Mouse (Mus musculus): ENCODE results near the gene Ssxb5. TPM values are rescaled to one million over a fixed set of nuclear protein-coding genes. Genes with fewer than 3 reads are reported as not detected.
A peak's percentile ranks its signal among the peaks of the same experiment; 100 is the strongest.
"Not testable (repeated sequence)": the region's sequence is repeated elsewhere in the genome, so short reads cannot be mapped to it uniquely, and the experiment has no call there.

Ssxb5 gene
- polyA plus RNA-seq (2014; fragmentation: Nextera tagmentation; extraction: Ambion mirVana) = not detected in 2 replicates

GRCm38 (mm10) chrX:8803391-8803790, at the start of gene Ssxb5:
Ssxb5 (plus strand) TSS chrX:8803691.
- not testable (repeated sequence) for H3K9ac ChIP-seq (ENCODE audit: low read length)
- WGBS = 79% methylated on average over 4 of the region's 4 CpGs

DNA sequence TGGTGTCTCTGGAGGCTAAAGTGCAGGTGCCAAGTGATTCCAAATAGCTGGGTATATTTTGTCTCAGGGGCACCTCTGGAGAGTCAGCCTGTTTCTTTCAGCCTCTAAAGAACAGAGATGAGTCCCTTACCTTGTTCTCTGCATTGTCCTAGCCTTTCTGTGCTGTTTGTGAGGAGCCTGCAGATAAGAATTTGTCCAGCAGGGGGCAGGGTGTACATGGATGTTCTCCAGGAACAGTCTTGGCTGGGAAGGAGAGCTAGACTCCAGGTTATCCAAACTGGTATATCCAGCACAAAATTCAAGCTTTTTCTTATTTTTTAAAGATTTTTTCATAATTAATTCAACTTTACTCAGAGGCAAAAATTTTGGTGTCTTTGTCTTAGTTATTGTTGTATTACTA, 28.6 kb downstream of the Ssxb5 start:
- Histone ChIP-seq H3K4me3 (ENCODE audit: low read depth, low read length) (no peak overlapping the region), H3K4me2 (ENCODE audit: low read depth) (no peak overlapping the region), H3K36me3 (ENCODE audit: control insufficient read depth, insufficient read depth, low read length) (no peaks in the 10 kb centered on the region), H3K4me1 (ENCODE audit: control insufficient read depth, insufficient read depth, low read length) (no peaks in the 10 kb centered on the region), H3K27me3 (ENCODE audit: control insufficient read depth, insufficient read depth, low read length) (no peaks in the 10 kb centered on the region), H3K9ac (ENCODE audit: low read length) (no peak overlapping the region), H3K27ac (ENCODE audit: low read depth, low read length) (no peak overlapping the region), H3K9me3 (ENCODE audit: control insufficient read depth, low read length) (no peaks in the 10 kb centered on the region)
- DNase-seq (ENCODE audit: low spot score) (peak; percentile 26), ATAC-seq (ENCODE audit: insufficient read depth, low FRiP score, low TSS enrichment) (no peak)

More at GRCm38 (mm10) chrX:8803391-8803790, at the start of gene Ssxb5:
- ATAC-seq (ENCODE audit: insufficient read depth, low FRiP score, low TSS enrichment); H3K27ac ChIP-seq (ENCODE audit: low read depth, low read length); H3K9me3 ChIP-seq (ENCODE audit: control insufficient read depth, low read length); H3K4me3 ChIP-seq (ENCODE audit: low read depth, low read length); DNase-seq (ENCODE audit: low spot score); H3K27me3 ChIP-seq (ENCODE audit: control insufficient read depth, insufficient read depth, low read length); H3K36me3 ChIP-seq (ENCODE audit: control insufficient read depth, insufficient read depth, low read length); H3K4me1 ChIP-seq (ENCODE audit: control insufficient read depth, insufficient read depth, low read length); H3K4me2 ChIP-seq (ENCODE audit: low read depth): not testable (repeated sequence)

GRCm38 (mm10) chrX:8843694-8844093, 40.2 kb downstream of the Ssxb5 start, which contains the start of gene Gm6592:
Gm6592 (plus strand) TSS chrX:8843994.
- no peak within 1 kb of the TSS for H3K4me3 ChIP-seq (ENCODE audit: low read depth, low read length)
- no peaks in the 10 kb centered on the region for H3K27me3 ChIP-seq (ENCODE audit: control insufficient read depth, insufficient read depth, low read length)
- no peaks in the 10 kb centered on the region for H3K4me1 ChIP-seq (ENCODE audit: control insufficient read depth, insufficient read depth, low read length)
- H3K27ac ChIP-seq (ENCODE audit: low read depth, low read length) = no peak within 1 kb of the TSS
- ATAC-seq (ENCODE audit: insufficient read depth, low FRiP score, low TSS enrichment) (no peak), DNase-seq (ENCODE audit: low spot score) (no peak)
- H3K9me3 ChIP-seq (ENCODE audit: control insufficient read depth, low read length) = no peaks in the 10 kb centered on the region
- no peak within 1 kb of the TSS for H3K9ac ChIP-seq (ENCODE audit: low read length)
- H3K4me2 ChIP-seq (ENCODE audit: low read depth) = no peak within 1 kb of the TSS
- WGBS = 73% methylated on average over 1 of the region's 1 CpGs
- H3K36me3 ChIP-seq (ENCODE audit: control insufficient read depth, insufficient read depth, low read length) = no peaks in the 10 kb centered on the region

DNA sequence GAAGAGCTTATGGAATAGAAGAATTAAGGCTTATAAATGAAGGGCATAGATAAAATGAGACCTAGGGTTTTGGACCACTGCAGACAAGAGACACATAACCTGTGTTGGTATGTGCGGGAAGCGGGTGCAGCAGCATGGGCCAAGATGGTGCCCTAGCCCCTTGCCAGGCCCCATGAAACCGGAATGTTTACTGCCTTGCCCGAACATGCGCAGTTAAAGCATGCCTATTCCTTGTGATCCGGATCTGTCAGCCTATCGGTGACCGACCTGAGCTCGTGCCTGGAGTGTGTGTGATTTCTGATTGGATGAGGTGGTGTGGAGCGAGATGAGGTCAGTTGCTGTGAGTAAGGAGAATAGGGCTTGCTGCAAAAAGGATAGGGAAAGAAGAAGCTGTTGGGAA, 49.0 kb downstream of the Ssxb5 start:
- ATAC-seq (ENCODE audit: insufficient read depth, low FRiP score, low TSS enrichment) (no peak), DNase-seq (ENCODE audit: low spot score) (no peak)
- Histone ChIP-seq H3K36me3 (ENCODE audit: control insufficient read depth, insufficient read depth, low read length) (no peaks in the 10 kb centered on the region), H3K4me3 (ENCODE audit: low read depth, low read length) (no peak overlapping the region), H3K4me1 (ENCODE audit: control insufficient read depth, insufficient read depth, low read length) (no peaks in the 10 kb centered on the region), H3K27me3 (ENCODE audit: control insufficient read depth, insufficient read depth, low read length) (no peaks in the 10 kb centered on the region), H3K27ac (ENCODE audit: low read depth, low read length) (no peak overlapping the region), H3K9me3 (ENCODE audit: control insufficient read depth, low read length) (no peaks in the 10 kb centered on the region), H3K9ac (ENCODE audit: low read length) (no peak overlapping the region), H3K4me2 (ENCODE audit: low read depth) (no peak overlapping the region)
- WGBS = 94% methylated on average over 10 of the region's 10 CpGs

Other genes starting within 250 kb of the Ssxb5 start
- not detected in 2 replicates for gene Ssxb3, start 211.9 kb upstream of the Ssxb5 start, polyA plus RNA-seq (2014; fragmentation: Nextera tagmentation; extraction: Ambion mirVana)
- not detected in 2 replicates for gene Ssxb8, start 112.8 kb upstream of the Ssxb5 start, polyA plus RNA-seq (2014; fragmentation: Nextera tagmentation; extraction: Ambion mirVana)
- gene Ssx9, start 55.3 kb upstream of the Ssxb5 start, polyA plus RNA-seq (2014; fragmentation: Nextera tagmentation; extraction: Ambion mirVana) = not detected in 2 replicates
- not detected in 2 replicates for gene Gm6592, start 40.3 kb downstream of the Ssxb5 start, polyA plus RNA-seq (2014; fragmentation: Nextera tagmentation; extraction: Ambion mirVana)
- gene Gm5751, start 70.6 kb downstream of the Ssxb5 start, polyA plus RNA-seq (2014; fragmentation: Nextera tagmentation; extraction: Ambion mirVana) = not detected in 2 replicates
- 6.9 and 7.4 TPM in 2 replicates for gene B630019K06Rik, start 88.7 kb downstream of the Ssxb5 start, polyA plus RNA-seq (2014; fragmentation: Nextera tagmentation; extraction: Ambion mirVana)
- gene Fthl17b, start 159.3 kb downstream of the Ssxb5 start, polyA plus RNA-seq (2014; fragmentation: Nextera tagmentation; extraction: Ambion mirVana) = not detected in 2 replicates
- gene Fthl17c, start 172.9 kb downstream of the Ssxb5 start, polyA plus RNA-seq (2014; fragmentation: Nextera tagmentation; extraction: Ambion mirVana) = not detected in 2 replicates
- gene Fthl17d, start 183.1 kb downstream of the Ssxb5 start, polyA plus RNA-seq (2014; fragmentation: Nextera tagmentation; extraction: Ambion mirVana) = not detected in 2 replicates
- gene Fthl17e, start 229.8 kb downstream of the Ssxb5 start, polyA plus RNA-seq (2014; fragmentation: Nextera tagmentation; extraction: Ambion mirVana) = not detected in 2 replicates

All from neural tube, embryonic 11.5 days (tissue).